Mouse (Mus musculus) left cerebral cortex, postnatal 10 days (tissue): ENCODE measurements around the gene Lypd6b. TPM values are rescaled to one million over a fixed set of nuclear protein-coding genes. Genes with fewer than 3 reads are reported as not detected.
A peak's percentile ranks its signal among the peaks of the same experiment; 100 is the strongest.

Source experiments
- DNase-seq, 2 experiments: peaks; one replicate each; pipeline ENCODE4 v3.0.0; 2021 to 2022; ENCODE audit warnings: low spot score in 2 of 2, mixed read lengths in 1 of 2; ENCODE audit errors: extremely low spot score in 1 of 2
- intact Hi-C: fragments of 180-260 bp; cut with DNase I; formaldehyde crosslinking; loops from one replicate; pipeline ENCODE4 v1.15.1; 2025
- total RNA-seq, 2 experiments: library from RNA; stranded (reverse); gene quantifications; 2 replicates each; pipeline ENCODE4 v1.2.3; 2021

The Lypd6b gene
- total RNA-seq, 2 experiments from 2014 or later, result 18.3 to 20.5 TPM

DNA sequence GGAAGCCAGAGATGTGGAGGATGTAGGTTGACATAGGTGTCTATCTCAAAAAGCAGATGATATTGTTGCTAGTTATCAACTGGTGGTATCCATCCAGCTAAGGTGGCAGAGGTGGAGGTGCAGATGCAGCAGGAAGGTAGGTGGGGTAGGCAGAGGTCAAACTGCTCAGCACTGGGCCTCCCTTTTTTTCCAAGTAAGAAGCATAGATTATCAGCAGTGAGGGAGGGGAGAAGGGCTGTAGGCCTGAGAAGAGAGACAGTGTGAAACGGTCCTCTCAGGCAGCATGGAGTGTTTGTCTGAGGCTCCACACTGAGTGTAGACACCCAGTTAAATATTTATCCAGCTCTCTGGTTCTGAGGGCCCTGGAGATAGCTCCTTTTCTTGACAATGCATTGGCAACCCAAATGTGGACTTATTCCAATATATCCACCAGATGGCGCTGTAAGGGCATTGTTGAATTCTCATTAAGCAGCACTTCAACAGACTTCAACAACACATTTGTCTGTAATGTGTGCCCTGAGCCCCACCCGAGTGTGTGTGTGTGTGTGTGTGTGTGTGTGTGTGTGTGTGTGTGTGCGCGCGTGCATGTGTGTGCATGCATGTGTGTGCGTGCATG is 23.0 kb upstream of the Lypd6b start:
- DNase-seq, result peak in 1 of 2 experiments; percentile 48
- intact Hi-C loops, result loop anchor here (1.0 to 10.0 kb wide), 2 partner anchors 300 to 508 kb away; partner anchors contain the start of gene Lypd6

DNA sequence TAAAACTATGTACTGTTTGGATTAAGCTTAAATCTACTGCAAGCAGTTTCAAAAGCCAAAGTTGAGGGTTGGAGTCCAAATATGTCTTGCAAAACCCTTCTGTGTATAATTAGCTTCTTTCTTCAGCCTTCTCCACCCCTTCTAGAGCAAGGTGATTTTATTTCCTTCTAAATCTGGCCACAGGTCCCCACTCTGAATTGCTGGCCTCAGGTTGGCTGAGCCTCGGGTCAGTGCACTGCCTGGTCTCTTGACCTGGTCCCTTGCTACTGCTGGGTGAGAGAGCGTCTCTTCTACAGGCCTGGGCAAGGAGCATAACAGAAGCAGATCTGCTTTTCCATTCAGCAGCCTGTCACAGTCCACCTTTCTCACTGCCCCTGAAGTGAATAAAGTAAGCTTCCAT is 18.6 kb upstream of the Lypd6b start:
- DNase-seq, result no peak
- intact Hi-C loops, result loop anchor here (10.0 kb wide), 1 partner anchor 296 kb away; the partner anchor contains the start of gene Lypd6

DNA sequence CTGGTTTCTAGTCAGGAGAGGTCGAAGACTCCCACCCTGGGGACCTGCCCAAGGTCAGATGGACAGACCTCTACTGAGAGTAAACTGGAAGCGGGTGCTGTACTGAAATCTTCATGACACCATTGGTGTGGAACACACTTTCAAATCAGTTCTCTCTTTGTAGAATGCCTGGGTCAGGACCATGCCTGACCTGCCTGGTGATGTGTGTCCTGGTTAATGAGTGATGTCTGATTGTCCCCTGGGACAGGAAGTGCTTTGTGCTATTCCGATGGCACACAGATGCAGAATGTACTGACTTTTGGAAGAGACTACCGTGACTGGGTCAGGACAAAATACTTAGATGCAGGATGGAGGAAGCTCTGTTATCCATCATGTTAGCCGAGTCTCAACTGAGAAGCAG is 17.0 kb upstream of the Lypd6b start:
- no peak for DNase-seq
- intact Hi-C loops, result no loop called here

DNA sequence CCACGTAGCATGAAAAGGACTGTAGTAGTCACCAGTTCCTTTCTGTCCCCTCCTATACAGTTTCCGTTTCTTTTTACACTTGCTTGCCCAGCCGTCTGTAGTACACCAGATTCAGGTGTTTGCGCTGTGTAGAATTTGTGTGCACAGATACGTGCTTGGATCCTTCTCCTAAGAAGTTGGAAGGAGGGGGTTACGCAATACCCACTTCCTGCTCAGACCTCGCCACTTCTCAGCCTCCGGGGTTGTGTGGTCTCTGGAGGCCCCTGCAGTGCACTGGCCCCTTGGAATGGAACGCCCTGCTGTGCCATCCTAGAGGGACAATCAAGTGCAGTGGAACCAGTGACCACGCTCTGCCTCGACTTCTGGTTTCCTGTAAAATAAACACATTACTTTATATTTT is 16.3 kb upstream of the Lypd6b start:
- DNase-seq, result no peak
- intact Hi-C loops, result no loop called here

DNA sequence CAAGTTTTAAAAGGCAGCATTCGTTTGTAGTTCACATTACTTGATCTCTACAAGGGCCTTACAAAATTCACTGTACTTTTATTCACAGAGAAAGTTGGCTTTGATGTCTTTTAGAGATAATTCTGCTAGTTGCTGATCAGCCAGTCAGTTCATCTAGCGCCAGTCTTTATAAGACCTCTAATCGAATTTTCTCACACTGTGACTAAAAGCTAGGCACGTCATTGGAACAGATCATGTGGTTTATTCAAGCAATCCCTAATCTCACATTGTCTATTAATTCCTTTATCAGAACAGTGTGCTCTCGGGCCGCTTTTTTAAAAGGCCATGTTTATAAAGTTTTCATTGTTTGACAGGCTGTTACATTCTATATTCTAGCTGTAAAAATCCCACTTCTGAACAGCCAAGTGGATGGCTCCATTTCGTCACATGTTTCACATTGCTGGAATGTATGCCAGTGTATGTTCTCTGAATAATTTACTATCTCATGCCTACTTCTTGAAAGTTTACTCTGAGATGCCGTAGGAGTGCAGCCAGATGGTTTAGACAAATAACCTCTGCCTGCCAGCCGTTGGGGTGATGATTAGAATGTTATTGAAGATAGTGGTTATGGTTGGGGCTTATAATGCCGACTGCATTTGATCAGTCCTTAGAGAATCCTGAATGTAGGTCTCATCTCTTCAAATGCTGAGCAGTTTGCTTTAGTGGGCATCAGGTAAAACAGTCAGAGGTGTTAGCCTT is 14.1 kb upstream of the Lypd6b start:
- intact Hi-C loops, result no loop called here
- no peak for DNase-seq

DNA sequence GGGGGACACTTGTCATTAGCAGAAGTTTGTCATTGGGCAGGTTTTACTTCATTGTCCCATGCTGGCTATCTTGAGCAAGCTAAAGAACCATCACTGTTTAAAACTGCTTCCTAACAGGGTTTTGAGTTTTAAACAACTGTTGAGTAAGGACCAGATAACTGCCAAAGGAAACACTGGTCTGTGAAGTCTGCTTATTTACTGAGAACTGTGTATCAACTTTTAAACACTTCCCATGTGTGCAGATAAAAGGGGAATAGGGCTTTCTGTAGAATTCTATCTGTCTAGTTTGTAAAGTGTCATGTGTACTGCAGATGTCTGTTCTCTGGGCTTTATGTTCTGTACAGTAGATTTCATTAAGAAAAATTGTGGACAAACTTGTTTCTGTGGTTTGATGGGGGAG is 13.3 kb upstream of the Lypd6b start:
- intact Hi-C loops, result no loop called here

DNA sequence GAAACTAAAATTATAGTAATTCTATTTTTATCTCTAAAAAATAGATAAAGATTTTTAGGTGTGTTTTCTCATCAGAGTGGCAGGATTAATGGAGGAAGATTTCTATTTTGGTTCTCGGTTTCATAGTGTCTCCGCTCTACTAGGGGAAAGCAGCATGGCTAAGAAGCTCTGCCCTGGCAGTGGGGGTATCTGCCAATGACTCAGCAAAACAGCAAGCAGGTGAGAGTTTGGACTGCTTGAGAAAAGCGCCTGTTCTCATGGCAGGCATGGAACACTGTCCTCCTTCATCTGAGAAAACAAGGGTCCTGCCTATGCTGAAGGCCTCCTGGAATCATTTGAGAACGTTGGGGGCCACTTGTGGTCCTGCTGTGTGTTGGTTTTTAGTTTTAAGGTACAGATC is 12.3 kb upstream of the Lypd6b start:
- intact Hi-C loops, result no loop called here
- no peak for DNase-seq

More for the DNA sequence above, 13.3 kb upstream of the Lypd6b start:
- DNase-seq, result no peak

DNA sequence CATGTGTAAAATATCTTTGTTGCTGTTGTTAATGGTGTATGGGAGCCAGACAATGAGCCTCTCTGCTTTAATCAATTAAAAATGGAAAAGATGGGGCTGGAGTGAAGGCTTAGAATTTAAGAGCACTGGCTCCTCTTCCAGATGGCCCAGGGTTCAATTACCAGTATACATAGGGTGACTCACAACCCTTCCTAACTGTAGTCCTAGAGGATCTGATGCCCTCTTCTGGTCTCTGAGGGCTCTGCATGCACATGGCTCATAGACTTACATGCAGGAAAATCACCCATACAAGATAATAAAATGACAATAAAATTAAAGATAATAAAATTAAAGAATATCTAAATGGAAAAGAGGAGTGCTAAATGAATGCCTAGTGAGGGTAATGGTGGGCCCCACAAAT is 11.8 kb upstream of the Lypd6b start:
- DNase-seq, result no peak
- intact Hi-C loops, result no loop called here

DNA sequence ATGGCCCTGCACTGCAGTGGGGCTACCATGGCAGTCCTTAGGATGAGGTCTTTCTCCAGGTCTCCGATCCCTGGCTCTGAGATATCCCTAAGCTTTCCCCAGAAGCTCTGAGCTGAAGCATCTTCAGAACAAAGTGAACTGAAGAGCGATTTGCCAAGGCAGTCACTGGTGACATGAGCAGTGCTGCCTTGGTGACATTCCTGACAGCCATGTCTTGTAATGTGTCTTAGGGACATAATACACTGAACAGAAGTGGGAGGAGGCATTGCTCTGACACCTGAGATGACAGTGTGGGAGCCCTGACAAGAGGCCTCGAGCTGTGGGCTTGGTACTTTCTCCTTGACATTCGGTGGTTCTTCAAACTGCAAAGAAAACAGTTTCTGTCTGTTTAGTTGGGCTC is 11.1 kb upstream of the Lypd6b start:
- no peak for DNase-seq
- intact Hi-C loops, result no loop called here

DNA sequence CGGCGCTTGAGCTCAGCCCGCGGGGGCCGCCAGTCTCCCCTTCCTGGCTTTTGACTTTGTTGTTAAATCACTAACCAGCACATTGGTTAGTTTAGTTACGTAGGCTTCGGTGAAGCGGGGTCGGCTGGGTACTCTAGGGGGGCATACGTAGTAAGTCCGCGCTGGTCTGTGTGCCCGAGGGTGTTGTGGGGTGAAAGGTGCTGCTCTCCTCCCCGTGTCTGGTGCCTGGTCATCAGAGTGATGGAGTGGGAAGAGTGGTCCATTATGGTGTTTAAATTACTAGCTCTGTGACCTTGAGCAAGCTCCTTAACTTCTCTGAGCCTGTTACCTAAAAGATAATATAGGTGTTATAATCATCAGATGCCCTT is 547 bp downstream of the Lypd6b start:
- intact Hi-C loops, result no loop called here
- no peak for DNase-seq

DNA sequence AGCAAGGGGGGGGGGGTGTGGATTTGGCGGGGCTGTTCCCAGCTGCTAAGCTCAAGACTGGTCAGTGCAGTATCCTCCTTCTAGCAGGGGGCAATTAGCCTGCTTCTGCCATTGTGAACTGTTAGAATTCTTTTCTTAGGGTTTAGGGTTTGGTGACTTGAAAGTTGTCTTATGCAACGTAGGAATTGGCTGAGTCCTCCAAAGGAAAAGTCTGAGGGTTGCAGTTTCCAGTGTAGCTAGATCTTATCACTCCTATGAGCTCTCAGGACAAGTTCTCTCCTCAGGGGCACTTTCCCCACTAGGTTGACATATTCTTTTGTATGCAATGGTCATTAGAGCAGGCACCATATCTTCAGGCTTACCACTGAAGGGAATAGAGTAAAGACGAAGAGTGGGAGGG is 1.2 kb downstream of the Lypd6b start:
- intact Hi-C loops, result no loop called here
- no peak for DNase-seq

DNA sequence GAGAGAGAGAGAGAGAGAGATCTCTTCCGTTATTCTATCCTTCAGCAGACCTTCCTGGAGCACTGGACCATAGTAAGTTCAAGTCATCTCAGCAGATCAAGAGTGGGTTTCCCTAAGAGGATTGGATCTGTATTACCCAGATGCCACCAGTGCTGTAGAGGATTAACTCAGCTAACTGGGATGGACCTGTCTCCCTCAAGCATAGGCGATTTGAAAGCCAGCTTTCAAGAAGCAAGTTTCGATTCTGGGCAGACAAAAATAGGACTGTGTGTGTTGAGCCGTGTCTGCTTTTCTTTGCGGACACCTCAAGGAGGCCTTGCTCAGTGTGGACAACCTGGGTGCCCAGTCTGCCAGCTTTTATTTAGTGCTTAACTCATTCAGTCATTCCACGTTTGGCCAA is 1.6 kb downstream of the Lypd6b start:
- no peak for DNase-seq
- intact Hi-C loops, result no loop called here

DNA sequence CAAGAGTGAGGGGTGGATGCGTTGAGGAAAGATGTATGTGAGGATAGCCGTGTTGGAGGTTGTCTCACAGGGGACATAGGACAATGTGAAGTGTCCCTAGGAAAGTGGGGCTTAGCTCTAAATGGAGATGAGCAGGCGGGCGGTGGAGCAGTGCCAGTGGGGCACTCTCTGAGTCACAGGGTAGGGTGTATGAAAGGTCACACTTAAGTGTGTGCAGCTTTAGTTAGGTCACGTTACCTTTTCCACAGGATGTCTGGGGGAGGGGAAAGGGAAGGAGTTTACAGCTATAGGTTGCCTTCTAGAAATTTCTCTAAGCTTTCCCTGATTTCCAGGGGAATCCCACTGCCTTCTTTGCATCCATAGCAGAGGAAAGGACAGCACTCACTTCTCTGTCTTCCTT is 2.0 kb downstream of the Lypd6b start:
- intact Hi-C loops, result no loop called here
- DNase-seq, result no peak

DNA sequence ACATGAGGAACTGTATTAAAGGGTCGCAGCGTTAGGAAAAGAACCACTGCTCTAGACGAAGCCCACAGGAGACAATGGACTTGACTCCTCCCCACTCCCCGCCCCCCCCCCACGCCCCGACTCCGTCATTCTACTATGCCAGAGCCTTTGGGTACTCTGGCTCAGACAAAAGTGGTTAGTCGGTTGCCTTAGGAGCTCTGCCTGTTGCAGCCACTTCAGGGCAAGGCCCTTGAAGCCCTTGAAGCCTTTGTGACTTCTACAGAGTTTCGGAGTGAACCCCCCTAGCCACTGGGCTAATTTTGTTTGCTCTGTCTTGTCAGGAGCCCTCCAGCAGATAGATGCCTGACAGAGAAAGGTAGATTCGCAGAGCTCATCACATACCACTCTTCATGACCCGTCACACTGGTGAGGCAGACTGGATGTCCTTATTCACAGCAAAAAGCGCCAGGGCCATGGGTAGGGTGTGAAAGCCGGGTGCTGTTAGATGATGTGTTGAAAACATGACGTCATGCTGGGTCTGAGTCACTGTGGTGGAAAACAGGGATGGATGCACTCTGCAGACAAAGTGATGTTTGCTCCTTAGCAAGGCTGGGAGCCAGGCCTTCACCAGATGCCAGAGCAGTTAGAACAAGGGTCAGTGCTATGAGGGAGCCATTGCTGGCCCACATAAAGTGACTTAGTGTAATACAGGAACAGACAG is 10.1 kb downstream of the Lypd6b start:
- no peak for DNase-seq
- intact Hi-C loops, result no loop called here

DNA sequence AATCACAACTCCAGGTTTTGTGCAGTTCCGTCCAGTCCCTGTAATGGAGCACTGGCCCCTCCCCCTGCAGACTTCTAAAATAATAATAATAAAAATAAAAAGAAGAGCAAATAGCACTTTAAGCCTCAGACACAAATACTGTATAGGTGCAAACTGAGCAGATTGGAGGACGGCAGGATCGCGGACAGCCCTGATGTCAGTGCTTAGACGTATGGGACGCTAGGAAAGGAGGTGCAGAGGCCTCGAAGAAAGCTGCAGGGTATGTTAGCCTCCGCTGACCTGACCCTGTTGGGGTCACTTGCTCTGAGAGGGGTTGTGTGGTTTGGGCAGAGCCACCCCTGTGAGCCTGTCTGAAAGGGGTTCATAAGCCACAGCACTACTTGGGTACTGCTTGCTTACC is 17.0 kb downstream of the Lypd6b start:
- intact Hi-C loops, result no loop called here
- DNase-seq, result no peak

DNA sequence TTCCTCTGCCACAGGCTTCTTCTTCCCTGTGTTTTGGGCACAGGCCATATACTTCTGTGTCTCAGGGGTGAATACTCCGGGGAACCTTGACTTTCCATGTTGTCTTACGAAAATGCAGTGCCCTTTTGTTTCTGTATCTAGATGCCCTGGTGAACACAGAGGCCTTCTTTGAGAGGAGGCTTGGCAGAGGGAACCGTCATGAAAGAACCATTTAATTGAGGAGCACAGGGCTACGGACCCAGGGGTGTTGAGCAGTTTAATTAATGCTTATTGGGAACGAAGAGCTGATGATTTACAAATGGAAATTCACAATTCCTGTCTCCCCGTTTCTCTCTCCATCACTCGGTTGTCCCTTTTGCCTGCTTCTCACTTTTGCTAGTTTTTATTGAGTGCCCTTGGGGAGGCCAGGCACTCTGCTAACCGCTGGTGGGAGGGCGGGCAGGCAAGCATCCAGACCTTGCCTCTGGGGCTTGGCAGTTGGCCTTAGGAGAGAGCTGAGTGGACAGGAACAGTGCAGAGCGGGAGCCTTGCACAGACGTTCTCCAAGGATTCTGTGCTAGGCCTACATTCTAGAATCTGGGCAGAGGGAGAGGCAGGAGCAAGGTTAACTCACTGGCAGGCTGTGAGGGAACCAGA is 18.4 kb downstream of the Lypd6b start:
- peak in 1 of 2 experiments; percentile 41 for DNase-seq

DNA sequence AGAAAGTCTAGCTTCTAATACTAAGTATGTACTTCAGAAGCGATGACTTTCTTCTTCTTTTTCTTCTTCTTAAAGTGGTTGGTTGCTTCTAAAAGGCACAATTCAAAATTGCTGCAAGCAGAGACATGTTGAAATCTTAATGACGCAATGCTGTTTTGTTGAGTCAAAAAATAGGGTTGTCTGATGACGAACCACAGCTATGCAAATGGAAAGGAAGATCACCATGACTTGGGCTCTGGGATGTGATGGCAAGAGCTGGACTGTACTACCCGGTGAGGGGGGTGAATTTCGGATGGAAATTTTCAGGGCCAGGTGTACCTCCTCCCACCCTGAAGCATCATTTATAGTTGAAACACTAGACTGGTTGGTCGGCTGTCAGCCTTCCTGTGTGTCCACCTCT is 22.0 kb downstream of the Lypd6b start:
- no peak for DNase-seq
- intact Hi-C loops, result no loop called here

More for the DNA sequence above, 18.4 kb downstream of the Lypd6b start:
- intact Hi-C loops, result no loop called here

DNA sequence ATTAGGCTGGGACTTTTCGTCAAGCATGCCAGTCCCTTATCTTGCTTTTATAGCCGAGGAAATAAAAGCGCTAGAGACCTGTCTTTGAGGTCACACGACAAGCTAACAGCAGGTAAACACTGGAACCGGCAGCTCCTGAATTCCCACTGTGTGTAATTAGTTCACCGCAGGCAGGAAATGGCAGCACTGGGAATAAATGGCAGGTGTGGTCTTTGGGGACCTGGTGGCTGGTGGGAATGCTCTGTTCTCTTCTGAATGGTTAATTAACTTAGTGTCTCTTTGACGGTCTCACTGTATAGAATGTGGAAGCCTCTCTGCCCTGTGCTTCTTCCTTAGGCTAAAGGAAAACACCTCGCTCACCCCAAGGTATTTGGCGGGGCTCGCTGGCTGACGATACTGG is 23.9 kb downstream of the Lypd6b start:
- no peak for DNase-seq
- intact Hi-C loops, result no loop called here

DNA sequence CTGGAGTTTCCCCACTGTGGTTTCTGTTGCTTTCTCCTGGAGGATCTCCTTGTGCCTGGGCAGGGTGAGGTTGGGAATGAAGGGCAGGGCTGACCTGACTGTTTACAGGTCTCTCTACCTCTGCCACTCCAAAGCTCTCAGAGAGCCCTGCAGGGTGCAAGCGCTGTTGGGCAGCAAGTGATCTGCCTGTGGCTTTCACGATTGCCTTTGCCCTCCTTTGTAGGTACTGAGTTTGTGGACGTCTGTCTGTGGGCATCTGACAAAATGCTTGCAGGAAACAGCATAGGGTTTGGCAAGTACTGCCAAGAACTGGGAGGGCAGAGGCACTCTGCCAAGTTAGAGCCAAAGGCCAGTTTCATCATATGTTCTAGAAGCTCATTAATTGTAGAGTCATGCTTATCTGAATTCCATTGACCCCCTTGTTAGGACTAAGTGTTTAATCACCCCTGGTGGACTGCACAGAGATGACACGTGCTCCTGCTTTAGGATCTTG is 24.4 kb downstream of the Lypd6b start:
- intact Hi-C loops, result no loop called here
- DNase-seq, result no peak

DNA sequence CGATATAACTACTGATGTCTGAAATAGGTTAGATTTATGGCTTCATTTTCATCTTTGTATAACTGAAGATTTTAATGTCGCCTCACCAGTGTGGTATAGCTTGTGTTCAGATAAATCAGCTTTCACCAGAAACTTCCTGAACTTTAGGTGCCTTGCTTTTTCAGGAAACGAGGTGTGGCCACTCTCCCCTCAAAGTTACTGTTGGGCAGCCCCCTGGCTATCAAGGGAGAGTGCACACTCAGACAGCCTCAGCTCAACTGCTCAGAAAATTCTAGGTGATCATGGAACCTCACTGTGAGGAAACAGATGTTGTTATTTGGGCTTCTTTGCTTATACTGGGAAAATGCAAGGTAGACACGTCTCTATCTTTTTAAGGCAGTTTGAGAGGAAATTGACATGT is 25.7 kb downstream of the Lypd6b start:
- intact Hi-C loops, result no loop called here
- no peak for DNase-seq
